Mouse (Mus musculus) liver, adult 2 months (tissue): ENCODE measurements around the gene A630089N07Rik.
"Not testable (repeated sequence)": the region's sequence is repeated elsewhere in the genome, so short reads cannot be mapped to it uniquely, and the experiment has no call there.

Experiments used
- CTCF ChIP-seq: fragments of 200-500 bp; IDR thresholded peaks from 2 replicates; pipeline ENCODE4 v1.5.1; 2011; ENCODE audit warnings: low read depth, low read length, control low read depth
- POLR2A ChIP-seq: fragments of 200-500 bp; IDR thresholded peaks from 2 replicates; pipeline ENCODE4 v1.6.1; 2011; ENCODE audit warnings: low read length, control low read depth; ENCODE audit not compliant: insufficient read depth; ENCODE audit errors: extremely low read depth

GRCm38 (mm10) chr16:98081140-98081539 is 1.1 kb downstream of the A630089N07Rik start:
- not testable (repeated sequence) for TF ChIP-seq CTCF, POLR2A
